Mouse (Mus musculus): ENCODE data around the gene Dlgap1.
"Not testable (repeated sequence)": the region's sequence is repeated elsewhere in the genome, so short reads cannot be mapped to it uniquely, and the experiment has no call there.

Gene Dlgap1

GRCm38 (mm10) chr17:70827463-70828179 lies 858.7 kb downstream of the Dlgap1 start:
- DNase-seq: not testable (repeated sequence)

GRCm38 (mm10) chr17:70828180-70828528 lies 859.3 kb downstream of the Dlgap1 start:
- DNase-seq: no peak

DNA sequence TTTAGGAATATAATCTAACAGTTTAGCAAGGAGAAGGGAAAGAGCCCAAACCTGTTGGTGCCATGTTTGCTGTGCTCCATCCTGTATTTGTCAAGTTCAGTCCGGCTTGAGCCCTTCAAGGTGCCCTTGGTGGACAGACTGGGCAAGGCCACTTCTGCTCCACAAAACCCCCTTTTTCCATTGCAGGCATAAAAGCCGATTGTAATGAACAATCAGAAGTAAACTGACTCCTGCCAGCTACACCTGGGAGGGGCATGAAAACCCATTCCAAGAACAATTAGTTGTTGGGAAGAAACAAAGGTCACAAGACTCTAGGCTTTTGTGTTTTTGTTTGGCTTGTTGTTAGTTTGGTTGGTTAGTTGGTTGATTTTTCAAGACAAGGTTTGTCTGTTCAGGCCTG lies 859.7 kb downstream of the Dlgap1 start:
- no peak for DNase-seq

DNA sequence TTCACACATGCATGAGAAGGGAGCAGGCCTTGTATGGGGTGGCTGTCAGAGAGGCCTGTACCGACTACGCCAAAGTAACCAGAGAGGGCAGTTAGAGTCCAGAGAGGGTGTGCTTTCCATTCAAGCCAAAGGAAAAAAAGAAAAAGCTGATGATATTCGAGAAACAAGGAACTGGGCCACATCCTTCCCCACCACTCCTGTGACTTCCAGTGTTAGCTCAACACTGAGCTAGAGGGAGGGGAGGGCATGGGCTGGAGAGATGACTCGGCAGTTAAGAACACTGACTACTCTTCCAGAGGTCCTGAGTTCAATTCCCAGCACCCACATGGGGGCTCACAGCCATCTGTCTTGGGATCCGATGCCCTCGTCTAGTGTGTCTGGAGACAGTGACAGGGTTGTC lies 860.3 kb downstream of the Dlgap1 start:
- DNase-seq: no peak

GRCm38 (mm10) chr17:70829943-70830715 lies 861.3 kb downstream of the Dlgap1 start:
- DNase-seq: no peak

DNA sequence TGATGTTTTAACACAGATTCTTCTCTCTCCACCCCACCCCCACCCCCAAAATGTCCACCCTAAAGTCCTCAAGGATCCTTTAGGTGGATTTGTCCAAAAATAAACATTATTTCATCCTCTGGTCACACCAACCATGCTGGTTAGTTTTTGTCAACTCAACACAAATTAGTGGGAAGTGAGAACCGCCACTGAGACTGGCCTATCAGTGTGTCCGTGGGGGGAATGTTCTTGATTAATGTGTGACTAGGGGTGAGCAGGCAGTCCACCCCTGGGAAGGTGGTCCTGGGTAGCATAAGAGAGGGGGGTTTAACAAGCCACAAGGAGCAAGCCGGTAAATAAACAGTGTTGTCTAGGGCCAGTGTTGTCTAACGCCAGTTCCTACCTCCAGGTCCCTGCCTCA lies 862.7 kb downstream of the Dlgap1 start:
- DNase-seq: no peak

DNA sequence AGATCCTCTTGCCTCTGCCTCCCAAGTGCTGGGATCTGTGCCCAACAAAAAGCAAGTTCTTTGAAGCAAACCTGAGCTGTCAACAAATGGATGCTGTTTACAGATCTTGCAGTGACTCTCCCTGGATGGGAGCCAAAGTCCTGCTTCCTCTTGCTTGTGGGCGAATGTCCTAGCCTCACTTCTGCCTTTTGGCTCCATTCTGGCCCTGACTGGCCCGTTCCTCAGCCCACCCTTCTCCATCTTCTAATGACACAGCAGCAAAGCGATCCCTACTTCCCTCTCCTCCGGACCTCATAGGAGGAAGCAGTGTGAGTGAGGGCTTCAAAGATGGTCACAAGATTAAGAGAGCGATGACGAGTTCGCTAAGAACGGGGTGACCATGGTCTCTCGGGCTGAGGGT lies 863.7 kb downstream of the Dlgap1 start:
- DNase-seq: peak; percentile 93

GRCm38 (mm10) chr17:70834430-70834965 lies 865.6 kb downstream of the Dlgap1 start:
- DNase-seq: no peak

DNA sequence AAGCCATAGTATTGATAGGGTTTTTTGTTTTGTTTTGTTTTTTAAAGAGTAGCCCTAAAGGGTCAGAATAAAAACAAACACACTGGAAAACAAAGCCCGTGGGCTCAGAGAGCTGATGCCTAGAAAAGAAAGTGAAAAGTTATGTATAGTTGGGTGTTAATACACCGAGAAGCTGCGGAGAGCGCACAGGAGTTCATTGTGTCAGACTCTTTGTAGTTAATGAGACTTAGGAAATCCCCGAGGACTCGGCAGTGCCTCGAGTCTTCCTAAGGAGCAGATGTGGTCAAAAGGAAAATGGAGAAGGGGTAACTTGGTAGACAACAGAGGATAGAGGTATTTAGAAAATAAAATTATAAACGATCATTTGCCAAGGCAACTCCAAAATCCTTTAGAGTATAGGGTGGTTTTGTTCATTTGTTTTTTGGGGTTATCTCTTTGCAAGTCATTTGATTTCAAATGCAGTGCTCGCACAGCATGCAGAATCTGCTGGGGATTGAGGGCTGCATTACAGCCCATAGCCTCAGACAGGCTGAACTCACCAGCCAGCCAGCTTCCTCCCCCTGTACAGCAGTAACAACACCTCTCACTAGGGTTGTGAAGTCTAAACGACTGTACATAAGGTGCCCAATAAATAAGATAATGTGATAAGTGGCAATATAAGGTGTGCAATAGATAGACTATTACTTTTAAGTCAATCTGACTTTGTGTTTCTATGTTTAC lies 866.4 kb downstream of the Dlgap1 start:
- DNase-seq: no peak

GRCm38 (mm10) chr17:70836820-70837219 lies 867.9 kb downstream of the Dlgap1 start:
- DNase-seq: no peak

DNA sequence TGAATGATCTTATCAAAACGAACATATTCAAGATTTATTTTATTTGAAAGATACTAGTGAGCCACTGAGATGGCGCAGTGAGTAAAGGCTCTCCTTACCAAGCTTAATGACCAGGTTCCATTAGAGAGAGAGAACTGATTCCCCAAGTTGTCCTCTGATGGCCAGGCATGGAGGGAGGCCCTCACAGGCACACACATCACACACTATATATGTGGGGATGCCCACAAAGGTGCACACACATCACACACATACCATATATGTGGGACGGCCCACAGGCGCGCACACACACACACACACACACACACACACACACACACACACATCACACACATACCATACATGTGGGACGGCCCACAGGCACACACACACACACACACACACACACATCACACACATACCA lies 868.6 kb downstream of the Dlgap1 start:
- DNase-seq: not testable (repeated sequence)

GRCm38 (mm10) chr17:70838031-70838430 lies 869.2 kb downstream of the Dlgap1 start:
- no peak for DNase-seq

DNA sequence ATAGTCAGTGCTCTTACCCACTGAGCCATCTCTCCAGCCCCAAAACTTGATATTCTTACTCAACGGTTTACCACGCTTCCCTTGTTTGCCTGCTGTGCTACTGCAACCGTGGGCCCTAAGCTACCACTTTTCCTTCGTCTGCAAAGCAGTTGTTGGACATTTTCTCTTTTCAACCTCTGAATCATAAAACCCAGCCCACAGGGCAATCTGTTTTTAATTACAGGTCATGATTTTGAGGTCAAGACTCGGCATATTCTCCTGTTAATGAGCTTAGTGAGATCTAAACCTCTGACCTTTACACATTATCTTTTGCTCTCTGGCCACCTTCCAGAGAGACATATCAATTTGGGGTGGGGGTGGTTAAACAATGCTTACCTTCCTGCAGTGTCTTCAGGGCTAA lies 869.7 kb downstream of the Dlgap1 start:
- DNase-seq: no peak

GRCm38 (mm10) chr17:70843252-70843651 lies 874.4 kb downstream of the Dlgap1 start:
- DNase-seq: no peak

- DNase-seq: no peak
Observed at GRCm38 (mm10) chr17:70844971-70845370, 876.1 kb downstream of the Dlgap1 start.

- no peak for DNase-seq
Observed at GRCm38 (mm10) chr17:70845543-70845942, 876.7 kb downstream of the Dlgap1 start.

GRCm38 (mm10) chr17:70846111-70846644 lies 877.3 kb downstream of the Dlgap1 start:
- DNase-seq: no peak

DNA sequence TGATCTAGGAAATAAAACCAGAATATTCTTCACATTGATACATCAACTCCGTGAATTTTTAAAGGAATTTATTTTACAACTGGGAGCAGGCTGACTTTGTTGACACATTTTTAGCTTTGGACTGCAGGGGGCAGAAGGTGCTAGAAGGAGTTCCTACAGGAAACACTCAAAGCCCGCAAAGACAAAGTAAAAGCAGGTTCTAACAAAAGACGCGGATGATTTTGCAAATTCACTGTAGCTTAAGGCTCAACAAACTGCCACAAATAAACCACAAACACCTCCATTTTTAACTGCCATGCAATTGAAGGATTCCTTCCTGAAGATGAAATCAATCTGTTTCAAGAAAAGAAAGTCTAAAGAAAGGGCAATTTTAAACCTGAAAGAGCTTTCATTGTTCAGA lies 878.2 kb downstream of the Dlgap1 start:
- no peak for DNase-seq

DNA sequence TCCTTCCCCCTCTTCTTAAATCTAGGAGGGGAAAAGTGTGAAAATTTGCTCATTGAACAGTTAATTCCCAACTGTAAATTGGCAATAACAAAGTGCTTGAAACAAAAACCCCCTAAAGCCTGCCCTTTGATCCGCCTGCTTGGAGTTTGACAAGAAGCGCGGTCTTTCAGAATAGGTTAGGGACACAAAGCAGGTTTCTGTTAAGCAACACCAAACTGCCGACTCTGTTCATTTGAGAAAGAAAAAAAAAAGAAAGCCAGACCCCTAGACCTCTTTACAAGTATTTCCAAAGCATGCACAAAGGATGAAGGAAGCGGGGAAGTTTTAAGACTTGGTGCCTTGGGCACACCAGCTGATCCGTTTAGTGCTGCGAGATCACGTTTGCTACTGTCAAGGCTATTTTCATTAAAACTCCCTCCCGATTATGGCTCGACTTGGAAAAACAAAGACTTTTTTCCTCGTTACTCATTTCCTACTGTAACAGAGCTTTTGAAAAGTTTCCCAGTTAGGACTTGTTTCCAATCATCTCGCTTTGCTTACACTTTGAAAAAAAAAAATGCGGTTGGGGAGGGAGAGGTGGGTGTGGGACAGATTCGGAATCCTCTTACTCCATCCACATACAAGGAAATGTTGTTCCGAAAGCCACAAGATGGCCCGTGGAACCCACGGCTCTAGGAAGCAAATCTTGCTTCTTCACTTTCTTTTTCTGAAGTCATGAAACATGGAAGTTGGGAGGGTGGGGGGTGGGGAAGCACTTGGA lies 879.1 kb downstream of the Dlgap1 start:
- DNase-seq: no peak

GRCm38 (mm10) chr17:70848511-70849398 lies 879.9 kb downstream of the Dlgap1 start:
- DNase-seq: no peak

Data from layer of hippocampus, adult 9-11 months (tissue).